Mouse (Mus musculus) T-helper 17 cell (primary cell): ENCODE measurements around the gene Stmn3.

Experiments
- in situ Hi-C, 2 experiments: fragments of 300-600 bp; cut with MboI, MseI; formaldehyde crosslinking; loops; 1 replicate in 1 of 2; 2 replicates in 1 of 2; pipeline ENCODE4 v1.15.1; 2025; ENCODE audit warnings: high pct_unique_total_duplicates in 2 of 2

The Stmn3 gene

GRCm38 (mm10) chr2:181287338-181287957 lies 26.9 kb downstream of the Stmn3 start:
- in situ Hi-C loops: no loop called here

GRCm38 (mm10) chr2:181286629-181287337 lies 27.5 kb downstream of the Stmn3 start:
- in situ Hi-C loops: no loop called here

DNA sequence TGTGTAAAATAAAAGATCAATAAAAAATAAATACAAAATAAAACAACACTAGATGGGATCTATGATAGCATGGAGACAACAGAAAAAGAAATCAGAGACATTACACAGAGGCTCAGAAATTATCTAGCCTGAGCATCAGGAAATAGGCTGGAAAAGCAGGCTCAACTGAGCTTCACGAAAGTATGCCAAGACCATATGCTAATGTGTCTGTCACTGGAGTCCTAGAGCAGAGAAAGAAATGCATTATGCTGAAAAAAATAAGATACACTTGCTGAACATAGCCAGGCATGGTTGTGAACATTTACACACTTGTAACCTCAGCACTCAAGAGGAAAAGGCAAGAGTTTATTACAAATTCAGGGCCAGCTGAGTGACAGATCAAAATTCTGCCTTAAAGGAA lies 34.3 kb downstream of the Stmn3 start:
- in situ Hi-C loops: no loop called here

- in situ Hi-C loops: no loop called here
Measured at GRCm38 (mm10) chr2:181277866-181278265, 36.4 kb downstream of the Stmn3 start.

DNA sequence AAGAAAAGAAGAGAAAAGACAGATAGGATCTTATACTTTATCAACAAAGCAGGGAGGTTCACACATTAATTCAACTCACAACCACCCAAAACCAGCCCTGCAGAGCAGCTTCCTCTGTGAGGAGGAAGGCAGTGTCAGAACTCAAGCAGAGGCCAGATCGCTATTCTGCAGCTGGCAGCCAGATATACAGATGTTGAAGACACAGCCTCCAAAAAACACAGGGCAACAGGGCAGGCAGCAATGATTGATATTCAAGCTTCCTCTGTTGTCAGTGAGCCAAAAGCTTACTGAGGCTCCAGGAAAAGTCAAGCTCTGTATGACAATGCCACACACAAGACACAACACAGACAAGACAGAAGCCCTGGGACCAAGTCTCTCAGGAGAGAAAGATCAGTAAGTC lies 37.5 kb downstream of the Stmn3 start:
- in situ Hi-C loops: no loop called here

DNA sequence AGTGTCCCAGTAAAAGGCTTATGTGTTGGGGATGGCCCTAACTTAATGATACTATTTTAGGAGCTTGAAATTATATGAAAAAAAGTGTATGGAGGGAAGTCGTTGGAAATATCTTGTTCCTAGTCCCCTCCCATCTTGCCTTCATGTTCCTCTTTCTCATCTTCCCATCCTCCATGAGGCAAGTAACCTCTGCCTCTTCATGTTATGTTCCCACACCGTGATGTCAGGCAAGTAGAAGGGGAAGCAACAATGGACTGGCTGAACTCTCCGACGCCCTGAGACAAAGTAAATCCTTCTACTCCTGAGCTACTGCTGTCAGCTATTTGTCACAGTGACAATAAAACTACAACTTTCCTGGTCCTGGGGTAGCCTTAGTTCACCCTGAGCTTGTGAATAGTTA lies 39.7 kb downstream of the Stmn3 start:
- in situ Hi-C loops: no loop called here

- in situ Hi-C loops: no loop called here
Measured at GRCm38 (mm10) chr2:181273829-181274228, 40.5 kb downstream of the Stmn3 start.

- in situ Hi-C loops: no loop called here
Measured at GRCm38 (mm10) chr2:181272092-181272491, 42.2 kb downstream of the Stmn3 start.

GRCm38 (mm10) chr2:181266839-181267238 lies 47.5 kb downstream of the Stmn3 start:
- in situ Hi-C loops: no loop called here
